9 mouse cellular contexts compared by ENCODE assay signal in the genomic region with DNA sequence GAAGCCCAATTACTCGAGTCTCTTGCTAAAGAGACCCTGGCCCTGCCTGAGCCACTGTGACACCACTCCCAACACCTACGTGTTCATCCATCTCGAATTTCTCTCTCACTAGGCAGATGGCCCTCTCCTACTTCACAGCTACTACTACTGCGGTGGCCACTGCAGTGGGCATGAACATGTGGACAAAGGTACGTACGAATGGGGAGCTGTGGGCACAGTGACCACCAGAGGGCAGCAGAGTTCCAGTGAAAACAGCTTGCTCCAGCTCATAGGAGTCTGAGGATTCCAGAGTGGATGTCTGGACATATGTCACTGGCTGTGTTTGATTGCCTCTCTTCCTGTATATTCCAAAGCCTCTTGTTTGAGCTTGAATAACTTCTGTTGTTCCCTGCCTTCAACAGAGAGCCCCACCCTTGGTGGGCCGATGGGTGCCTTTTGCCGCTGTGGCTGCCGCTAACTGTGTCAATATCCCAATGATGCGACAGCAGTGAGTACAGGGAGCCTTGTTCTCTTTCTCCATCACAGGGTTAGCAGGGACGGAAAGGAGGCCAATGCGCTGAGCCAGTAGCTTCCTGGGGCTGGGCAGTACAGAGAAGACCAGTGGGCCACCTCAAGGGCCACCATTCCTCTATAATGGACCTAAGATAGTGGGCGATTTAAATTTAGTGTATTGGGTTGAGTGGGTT. TPM values are rescaled to one million over a fixed set of nuclear protein-coding genes. Genes with fewer than 3 reads are reported as not detected.
A peak's percentile ranks its signal among the peaks of the same experiment; 100 is the strongest.
DNase-seq lines count a peak whose midpoint lies in the region; ATAC-seq and TF ChIP-seq lines count a peak whose summit lies in the region.
"Had no signal": no experiment of that assay in that cellular context is flagged by ENCODE, and none has a peak within 500 bp of the region (broad histone marks: within the 10 kb centered on the region; RNA-seq: fewer than 3 reads in every experiment).

No protein-coding gene starts in this region.

- no peak overlapping the region for H3K4me2 ChIP-seq in hindbrain, embryonic 13.5 days

- no peak overlapping the region for H3K9ac ChIP-seq in hindbrain, embryonic 13.5 days

- no peaks in the 10 kb centered on the region for H3K4me1 ChIP-seq in cerebellum, adult 2 months (ENCODE audit: control insufficient read depth, insufficient read depth, low read length)
- no peaks in the 10 kb centered on the region for H3K4me1 ChIP-seq in hindbrain, embryonic 13.5 days (replicated peaks)

- peaks cover 43% of the 10 kb centered on the region for H3K36me3 ChIP-seq in hindbrain, embryonic 13.5 days

- no peak overlapping the region for H3K27ac ChIP-seq in cerebellum, adult 2 months (ENCODE audit: insufficient read depth, low read length)
- no peak overlapping the region for H3K27ac ChIP-seq in hindbrain, embryonic 13.5 days
- H3K27ac ChIP-seq: macrophage had no signal

- H3K9me3 ChIP-seq in hindbrain, embryonic 13.5 days, result no peaks in the 10 kb centered on the region

- TF ChIP-seq CTCF in cerebellum, adult 2 months (IDR thresholded peaks at IDR 0.05; ENCODE audit: borderline replicate concordance, insufficient read depth, low read depth, low read length), result peak; percentile 99

- TF ChIP-seq POLR2A in cerebellum, adult 2 months (IDR thresholded peaks at IDR 0.05; ENCODE audit: borderline replicate concordance, insufficient read depth, low read length), result no peak

- H3K4me3 ChIP-seq in cerebellum, adult 2 months (replicated peaks; ENCODE audit: insufficient read depth, low read depth, low read length), result no peak overlapping the region
- H3K4me3 ChIP-seq in hindbrain, embryonic 13.5 days, result no peak overlapping the region

- 56% methylated on average over 13 of the region's 13 CpGs for WGBS in cerebellum, adult 2 months
- WGBS in hindbrain, embryonic 13.5 days, result 57% methylated on average over 13 of the region's 13 CpGs

- DNase-seq in MN1 (ENCODE audit: low spot score), result peak; percentile 66
- peak; percentile 78 to 87 for DNase-seq in cerebellum, adult 2 months
- DNase-seq in left cerebral cortex, adult 11 months (ENCODE audit: low spot score), result peak; percentile 76
- DNase-seq in lung, postnatal 4 days, result peak; percentile 78 to 90
- DNase-seq in retina, postnatal 7 days (ENCODE audit: low read depth, low spot score), result peak; percentile 78
- peak; percentile 92 for DNase-seq in thymus, postnatal 4 days

- ATAC-seq in frontal cortex, adult (ENCODE audit: low TSS enrichment), result peak; percentile 92
- peak; percentile 46; the same call in 1 of the 2 replicates for ATAC-seq in hindbrain, embryonic 13.5 days (ENCODE audit: low FRiP score)

- no peaks in the 10 kb centered on the region for H3K27me3 ChIP-seq in cerebellum, adult 2 months (ENCODE audit: control insufficient read depth, insufficient read depth, low read length)
- no peaks in the 10 kb centered on the region for H3K27me3 ChIP-seq in hindbrain, embryonic 13.5 days

RNA-seq across cellular contexts. Expression of a gene that starts 10.9 kb away (rescaled TPM):
- 24.9 and 28.3 TPM in 2 replicates for polyA plus RNA-seq in cerebellum, adult 2 months (2012; rRNA removed)
- polyA plus RNA-seq in hindbrain, embryonic 13.5 days (2015; fragmentation: Nextera tagmentation; extraction: Ambion mirVana), result 42.2 and 44.5 TPM in 2 replicates

RNA-seq across cellular contexts. Expression of a gene that starts 14.8 kb away (rescaled TPM):
- polyA plus RNA-seq in cerebellum, adult 2 months (2012; rRNA removed), result 7.0 and 7.7 TPM in 2 replicates
- polyA plus RNA-seq in hindbrain, embryonic 13.5 days (2015; fragmentation: Nextera tagmentation; extraction: Ambion mirVana), result 10.3 and 12.6 TPM in 2 replicates

RNA-seq across cellular contexts. Expression of a gene that starts 15.0 kb away (rescaled TPM):
- polyA plus RNA-seq in cerebellum, adult 2 months (2012; rRNA removed), result 205 and 227 TPM in 2 replicates
- polyA plus RNA-seq in hindbrain, embryonic 13.5 days (2015; fragmentation: Nextera tagmentation; extraction: Ambion mirVana), result 212 and 220 TPM in 2 replicates
